Mouse (Mus musculus): ENCODE data around the gene Olfr651.
"Not testable (repeated sequence)": the region's sequence is repeated elsewhere in the genome, so short reads cannot be mapped to it uniquely, and the experiment has no call there.

- not testable (repeated sequence) for TF ChIP-seq USF1, MAX (IDR thresholded peaks at IDR 0.05; ENCODE audit: low read depth)
Measured at GRCm38 (mm10) chr7:104501186-104501585, 48.7 kb upstream of the Olfr651 start.
